Mouse (Mus musculus) C2C12 (cell line): ENCODE data around the gene Ss18l1. TPM values are rescaled to one million over a fixed set of nuclear protein-coding genes. Genes with fewer than 3 reads are reported as not detected.

ENCODE experiments used
- H3K27me3 ChIP-seq: one replicate; pipeline ENCODE4 v1.6.1; 2011; ENCODE audit not compliant: control insufficient read depth, insufficient read depth, insufficient read length
- H3K36me3 ChIP-seq: one replicate; pipeline ENCODE4 v1.6.1; 2011; ENCODE audit not compliant: control insufficient read depth, insufficient read depth
- H3K4me3 ChIP-seq: one replicate; pipeline ENCODE4 v1.5.1; 2011; ENCODE audit warnings: mild to moderate bottlenecking, control low read depth; ENCODE audit not compliant: poor library complexity, insufficient read depth, severe bottlenecking
- H3K79me2 ChIP-seq: one replicate; pipeline ENCODE4 v1.6.1; 2011; ENCODE audit not compliant: control insufficient read depth, insufficient read depth
- H3K79me3 ChIP-seq: one replicate; pipeline ENCODE4 v1.6.1; 2011; ENCODE audit warnings: low read depth, control low read depth
- H3ac ChIP-seq: one replicate; pipeline ENCODE3; 2011; ENCODE audit warnings: low read depth; ENCODE audit not compliant: control insufficient read depth, insufficient read length
- CEBPB ChIP-seq: IDR thresholded peaks from one replicate; pipeline ENCODE4 v1.6.1; 2011; ENCODE audit warnings: low read depth, mild to moderate bottlenecking, control low read depth, moderate library complexity
- CTCF ChIP-seq: IDR thresholded peaks from one replicate; pipeline ENCODE4 v1.5.1; 2011; ENCODE audit not compliant: control insufficient read depth, insufficient read depth, insufficient read length
- FOSL1 ChIP-seq: IDR thresholded peaks from one replicate; pipeline ENCODE4 v1.8.0; 2011; ENCODE audit warnings: mild to moderate bottlenecking, low read length; ENCODE audit not compliant: poor library complexity, insufficient read depth, severe bottlenecking
- MAX ChIP-seq: IDR thresholded peaks from one replicate; pipeline ENCODE4 v1.6.1; 2011; ENCODE audit warnings: mild to moderate bottlenecking, control low read depth
- MYOD1 ChIP-seq: IDR thresholded peaks from one replicate; pipeline ENCODE4 v1.6.1; 2011; ENCODE audit warnings: low read depth; ENCODE audit not compliant: control insufficient read depth, insufficient read length
- MYOG ChIP-seq: IDR thresholded peaks from one replicate; pipeline ENCODE4 v1.6.1; 2011; ENCODE audit not compliant: control insufficient read depth, insufficient read length; ENCODE audit errors: extremely low read depth
- USF1 ChIP-seq: IDR thresholded peaks from one replicate; pipeline ENCODE4 v1.6.1; 2011; ENCODE audit warnings: low read depth, mild to moderate bottlenecking, control low read depth, moderate library complexity
- polyA plus RNA-seq: library from polyadenylated mRNA; unstranded; fragments of >200 nt; fragmentation: generic; extraction: Trizol; gene quantifications from one replicate; pipeline ENCODE4 v1.2.1, GENCODE M21; 2012; ENCODE audit warnings: missing spikeins

Gene Ss18l1
- polyA plus RNA-seq, 1 experiment: 0.96 TPM

- no peak overlapping the region for H3ac ChIP-seq
- H3K27me3 ChIP-seq: peaks cover 16% of the 10 kb centered on the region
- no peaks in the 10 kb centered on the region for H3K79me3 ChIP-seq
- H3K36me3 ChIP-seq: peaks cover 32% of the 10 kb centered on the region
- H3K79me2 ChIP-seq: no peaks in the 10 kb centered on the region
- no peak for TF ChIP-seq MYOD1
- no peak for TF ChIP-seq CEBPB
- TF ChIP-seq USF1: no peak
- no peak for TF ChIP-seq MAX
- TF ChIP-seq FOSL1: no peak
- TF ChIP-seq CTCF: no peak
- TF ChIP-seq MYOG: no peak
- no peak overlapping the region for H3K4me3 ChIP-seq
These were observed 43.8 kb downstream of the Ss18l1 start for GRCm38 (mm10) chr2:180085926-180086636.

GRCm38 (mm10) chr2:180086637-180087027, 44.3 kb downstream of the Ss18l1 start:
- Histone ChIP-seq H3K79me3 (no peaks in the 10 kb centered on the region), H3K27me3 (peaks cover 16% of the 10 kb centered on the region), H3K4me3 (no peak overlapping the region), H3K79me2 (no peaks in the 10 kb centered on the region), H3ac (no peak overlapping the region), H3K36me3 (peaks cover 32% of the 10 kb centered on the region)
- TF ChIP-seq MYOG: no peak
- no peak for TF ChIP-seq USF1
- no peak for TF ChIP-seq CEBPB
- TF ChIP-seq FOSL1: no peak
- no peak for TF ChIP-seq CTCF
- TF ChIP-seq MYOD1: no peak
- no peak for TF ChIP-seq MAX

- TF ChIP-seq CTCF (no peak), USF1 (no peak), MYOG (no peak), CEBPB (no peak), FOSL1 (no peak), MYOD1 (no peak), MAX (no peak)
- Histone ChIP-seq H3K4me3 (no peak overlapping the region), H3K27me3 (peaks cover 16% of the 10 kb centered on the region), H3K79me2 (no peaks in the 10 kb centered on the region), H3K36me3 (peaks cover 24% of the 10 kb centered on the region), H3K79me3 (no peaks in the 10 kb centered on the region), H3ac (no peak overlapping the region)
These were observed 45.2 kb downstream of the Ss18l1 start for GRCm38 (mm10) chr2:180087472-180087871.

- TF ChIP-seq MYOG (no peak), CTCF (no peak), FOSL1 (no peak), MYOD1 (no peak), MAX (no peak), USF1 (no peak), CEBPB (no peak)
- Histone ChIP-seq H3ac (no peak overlapping the region), H3K79me2 (no peaks in the 10 kb centered on the region), H3K36me3 (peaks cover 5% of the 10 kb centered on the region), H3K79me3 (no peaks in the 10 kb centered on the region), H3K4me3 (no peak overlapping the region), H3K27me3 (peaks cover 17% of the 10 kb centered on the region)
These were observed 48.0 kb downstream of the Ss18l1 start for GRCm38 (mm10) chr2:180090285-180090684.

- H3ac ChIP-seq: no peak overlapping the region
- no peak overlapping the region for H3K4me3 ChIP-seq
- H3K79me3 ChIP-seq: no peaks in the 10 kb centered on the region
- no peaks in the 10 kb centered on the region for H3K36me3 ChIP-seq
- peaks cover 53% of the 10 kb centered on the region for H3K27me3 ChIP-seq
- TF ChIP-seq CTCF (no peak), MYOD1 (no peak), USF1 (no peak), FOSL1 (no peak), CEBPB (no peak), MAX (no peak), MYOG (no peak)
- no peaks in the 10 kb centered on the region for H3K79me2 ChIP-seq
These were observed 53.4 kb downstream of the Ss18l1 start for GRCm38 (mm10) chr2:180095711-180096110.

- Histone ChIP-seq H3K79me2 (no peaks in the 10 kb centered on the region), H3K27me3 (peaks cover 72% of the 10 kb centered on the region), H3K4me3 (no peak overlapping the region), H3K79me3 (no peaks in the 10 kb centered on the region), H3K36me3 (no peaks in the 10 kb centered on the region), H3ac (no peak overlapping the region)
- no peak for TF ChIP-seq FOSL1
These were observed 55.3 kb downstream of the Ss18l1 start for GRCm38 (mm10) chr2:180097585-180097984.
